Mouse (Mus musculus): ENCODE data around the gene Sema3g.

Sema3g gene

DNA sequence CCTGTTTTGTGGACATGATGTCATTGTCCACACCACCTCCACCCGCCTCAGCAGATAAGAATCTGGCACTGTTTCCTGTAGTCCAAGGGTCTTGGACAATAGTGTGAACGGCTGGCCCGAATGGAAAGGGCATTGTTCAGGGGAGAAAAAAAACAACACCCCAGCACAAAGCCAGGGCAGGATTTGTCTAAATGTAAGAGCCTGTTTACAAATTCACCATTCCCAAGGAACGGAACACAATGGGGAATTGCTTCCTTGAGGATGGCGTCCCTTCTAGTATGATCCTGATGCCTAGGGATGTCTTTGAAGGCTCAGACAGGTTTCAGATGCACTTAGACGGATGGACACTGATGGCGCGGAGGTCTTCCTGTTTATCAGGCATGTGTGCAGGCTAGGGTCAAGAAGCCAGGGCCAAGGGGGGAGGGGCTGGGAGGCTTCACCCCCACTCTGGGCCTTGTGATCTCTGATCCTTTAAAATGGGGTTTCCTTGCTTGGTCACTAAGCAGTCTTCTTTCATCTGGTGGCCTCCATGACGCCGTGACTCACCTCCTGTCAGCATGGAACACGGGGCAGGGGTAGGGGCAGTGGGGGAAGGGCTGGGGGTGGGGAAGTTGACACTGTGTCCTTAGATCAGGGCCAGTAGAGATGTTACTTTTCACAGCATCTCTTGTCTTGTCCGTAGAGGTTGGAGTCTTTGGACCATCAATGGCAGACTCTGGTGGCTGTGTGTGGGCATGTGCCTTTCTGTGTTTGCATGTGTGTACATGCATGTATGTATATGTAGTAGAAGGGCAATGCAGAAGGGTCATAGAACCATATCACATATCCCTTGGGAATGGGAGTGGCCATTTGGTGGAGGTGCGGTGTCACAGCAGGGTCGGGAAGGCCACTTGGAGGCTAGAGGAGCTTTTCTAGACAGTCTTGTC, 15.7 kb downstream of the Sema3g start:
- no peak for DNase-seq

DNA sequence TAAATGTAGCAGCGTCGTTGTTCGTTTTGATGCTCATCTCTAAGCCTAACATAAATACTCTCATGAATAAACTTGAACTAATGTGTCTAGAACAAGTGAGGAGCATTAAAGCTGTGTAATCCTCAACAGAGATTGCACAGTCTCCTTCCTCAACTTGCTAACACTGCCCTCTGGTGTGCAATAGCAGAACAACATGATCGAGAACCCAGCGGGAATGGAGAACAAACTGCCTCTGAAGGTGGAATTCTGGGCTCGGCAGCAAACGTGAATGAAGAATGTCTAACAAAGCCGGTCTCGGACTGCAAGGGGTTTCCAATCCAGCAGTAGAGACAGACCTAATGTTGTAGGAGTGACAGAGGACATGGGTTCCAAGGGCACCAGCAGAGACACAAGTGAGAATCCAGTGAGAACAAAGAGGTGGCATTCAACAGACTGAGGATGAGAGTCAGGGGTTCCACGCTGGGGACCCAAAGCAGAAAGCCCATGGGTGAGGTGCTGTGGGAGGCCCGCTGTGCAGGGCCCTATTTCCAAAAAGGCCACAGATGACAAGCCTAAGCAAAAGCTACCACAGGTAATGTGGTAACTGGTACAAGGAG, 16.4 kb downstream of the Sema3g start:
- DNase-seq, result peak; percentile 83 to 91

DNA sequence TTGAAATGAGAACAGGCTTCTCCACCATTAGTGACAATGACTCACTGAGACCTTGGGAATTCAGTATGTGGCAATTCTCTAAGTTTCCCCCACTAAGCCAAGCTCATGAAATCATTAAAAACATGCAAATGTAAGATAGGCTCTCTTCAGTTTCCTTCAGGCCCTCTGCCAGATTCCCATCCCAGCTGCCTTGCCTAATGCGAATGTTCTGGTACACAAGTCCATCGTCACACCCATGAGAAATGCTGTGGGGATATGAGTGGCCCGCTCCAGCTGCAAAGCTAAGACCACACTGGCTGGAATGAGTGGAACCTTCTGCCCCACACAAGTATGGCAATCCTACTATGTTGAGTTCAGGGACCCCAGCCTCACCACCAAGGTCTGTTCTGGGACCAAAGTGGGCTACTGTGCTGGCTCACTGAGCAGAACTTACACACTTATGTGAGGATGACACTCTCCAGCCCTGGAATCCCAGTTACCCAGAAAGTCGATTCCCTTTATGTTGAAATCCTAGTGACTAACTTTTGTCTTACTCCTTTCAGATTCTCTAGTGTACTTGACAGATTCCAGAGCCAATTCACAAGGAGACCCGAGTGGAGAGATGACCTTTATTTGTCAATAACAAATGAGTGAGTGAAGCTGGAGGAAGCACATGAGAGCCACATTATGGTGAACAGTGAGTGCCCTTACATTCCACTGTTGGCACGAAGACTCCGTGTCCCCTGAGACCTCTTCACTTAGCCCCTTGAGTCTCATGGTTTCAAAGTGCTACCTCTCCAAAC, 19.6 kb downstream of the Sema3g start:
- DNase-seq, result no peak

DNA sequence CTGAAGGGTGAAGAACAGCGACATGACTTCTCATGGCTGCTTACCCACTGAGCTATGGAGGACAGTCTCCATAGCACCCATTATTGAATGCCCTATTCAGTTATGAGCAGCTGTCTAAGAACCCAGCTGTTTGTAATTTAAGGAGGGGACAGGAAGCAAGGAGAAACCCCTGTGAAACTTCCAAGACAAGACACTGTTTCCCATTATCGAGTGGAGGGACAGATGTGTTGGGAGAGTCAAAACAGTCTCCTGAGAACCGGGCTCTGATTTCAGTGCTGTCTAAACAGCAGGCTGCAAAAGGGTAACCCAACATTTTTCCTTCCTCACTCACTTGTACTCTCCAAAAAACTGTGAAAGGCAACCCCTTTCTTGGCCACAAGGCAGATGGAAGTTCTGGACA, 22.9 kb downstream of the Sema3g start:
- no peak for DNase-seq

DNA sequence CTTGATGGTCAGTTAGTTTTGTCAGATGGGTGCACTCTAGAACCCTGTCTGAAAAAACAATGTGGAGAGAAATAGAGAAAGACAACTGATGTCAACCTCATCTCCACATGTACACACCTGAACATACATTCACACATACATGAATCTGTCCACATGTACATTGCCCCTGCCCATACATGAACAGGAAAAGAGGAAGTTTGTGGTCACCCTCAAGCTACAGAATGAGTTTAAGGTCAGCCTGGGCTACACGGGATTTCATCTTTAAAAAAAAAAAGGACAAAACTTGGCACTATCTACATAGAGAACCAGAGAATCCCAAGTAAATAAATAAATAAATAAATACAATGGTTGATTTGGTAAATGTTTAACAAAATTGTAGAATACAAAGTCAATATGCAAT, 27.1 kb downstream of the Sema3g start:
- no peak for DNase-seq

DNA sequence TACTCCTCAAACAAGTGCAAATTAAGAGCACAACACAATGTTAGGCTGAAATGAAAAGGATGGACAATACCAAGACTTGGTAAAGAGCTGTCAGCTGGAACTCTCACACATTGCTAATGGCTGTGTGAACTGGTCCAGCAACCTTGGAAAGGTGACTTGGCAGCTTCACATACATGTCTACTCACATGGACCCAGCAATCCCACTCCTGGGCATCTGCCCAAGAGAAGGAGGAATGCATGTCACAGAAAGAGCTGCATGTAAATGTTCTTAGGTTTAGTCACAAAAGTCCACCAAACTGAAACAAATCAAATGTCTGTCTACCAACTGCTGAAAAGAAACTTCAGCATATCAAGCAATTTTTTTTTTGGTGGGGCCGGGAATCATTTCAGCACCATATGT, 28.3 kb downstream of the Sema3g start:
- DNase-seq, result no peak

DNA sequence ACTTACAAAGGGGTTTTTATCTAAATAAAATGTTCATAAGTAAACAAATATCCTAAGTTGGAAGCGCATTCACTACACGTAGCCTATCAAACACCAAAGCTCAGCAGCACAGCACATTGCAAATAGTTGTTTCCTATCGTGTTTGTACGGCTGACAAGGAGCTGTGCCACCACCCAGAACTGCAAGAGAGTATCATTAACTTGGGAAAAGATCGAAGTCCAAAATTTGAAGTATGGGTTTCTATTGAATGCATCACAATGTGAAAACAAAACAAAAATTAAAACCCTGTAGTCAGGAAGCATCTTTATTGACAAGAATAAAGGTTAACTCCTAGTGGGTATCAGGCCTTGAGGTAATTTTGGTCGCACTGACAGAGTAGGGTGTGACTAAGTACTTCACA, 30.7 kb downstream of the Sema3g start:
- no peak for DNase-seq

DNA sequence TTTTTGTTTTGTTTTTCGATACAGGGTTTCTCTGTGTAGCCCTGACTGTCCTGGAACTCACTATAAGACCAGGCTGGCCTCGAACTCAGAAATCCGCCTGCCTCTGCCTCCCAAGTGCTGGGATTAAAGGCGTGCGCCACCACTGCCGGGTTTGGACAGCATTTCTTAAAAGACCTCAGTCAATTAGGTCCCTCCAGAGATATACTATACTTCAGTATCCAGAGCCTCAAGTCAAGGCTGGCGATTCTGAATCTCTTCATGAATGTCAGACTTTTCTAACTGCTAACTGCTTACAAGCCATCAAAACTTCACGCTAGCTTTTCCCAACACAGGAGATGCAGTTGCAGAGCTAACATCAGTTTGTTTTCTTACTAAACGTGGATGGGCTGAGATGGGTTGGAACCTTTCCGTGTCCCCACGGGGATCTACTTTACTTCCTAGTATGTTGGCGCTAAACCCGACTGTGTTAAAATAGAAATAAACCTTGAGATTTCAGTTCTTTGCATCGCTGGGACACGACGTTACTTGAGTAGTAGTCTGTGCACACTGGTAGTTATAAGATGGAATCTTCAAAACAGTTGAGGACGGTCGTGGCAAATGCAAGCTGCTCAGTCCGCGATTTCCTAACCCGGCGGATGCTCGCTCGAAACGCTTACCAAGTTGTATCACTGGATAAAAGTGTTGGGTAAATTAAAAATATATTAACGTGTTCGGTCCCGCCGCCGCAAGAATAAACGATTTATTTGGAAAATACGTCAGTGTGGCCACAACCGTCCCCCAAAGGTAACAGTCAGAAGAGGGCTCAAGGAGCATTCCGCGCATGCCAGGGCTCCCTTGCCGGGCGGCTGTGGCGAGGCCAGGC, 32.8 kb downstream of the Sema3g start:
- no peak for DNase-seq

DNA sequence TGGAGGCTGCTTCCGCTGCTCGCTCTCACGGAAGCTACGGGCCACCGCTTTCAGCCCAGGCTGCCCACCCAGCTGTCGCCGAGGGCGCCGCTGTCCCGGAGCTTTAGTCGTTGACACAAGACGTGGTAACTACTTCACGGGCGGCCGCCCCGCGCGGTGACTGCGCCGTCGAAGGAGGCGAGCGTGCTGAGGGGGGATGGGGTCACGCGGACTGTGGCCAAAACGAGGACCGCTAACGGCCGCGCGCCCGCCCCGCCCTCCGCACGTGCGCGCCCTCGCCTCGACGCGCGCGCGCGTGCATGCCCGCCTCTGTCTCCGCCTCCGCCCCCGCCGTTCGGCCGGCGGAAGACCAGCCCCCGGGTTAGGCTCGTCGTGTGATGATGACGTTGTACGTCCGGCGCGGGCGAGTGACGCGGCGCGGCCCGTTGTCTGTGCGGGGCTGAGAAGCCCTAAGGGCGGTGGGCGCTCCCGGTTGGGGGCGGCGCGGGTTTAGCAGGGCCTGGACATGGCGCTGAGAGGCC, 33.5 kb downstream of the Sema3g start, which contains the start of the genes Phf7 and Bap1:
TSS of gene Phf7 (minus strand) at position 234 of the 521 bp plus-strand sequence.
TSS of gene Bap1 (plus strand) at position 367 of the 521 bp plus-strand sequence.
- peak; percentile 96 for DNase-seq

DNA sequence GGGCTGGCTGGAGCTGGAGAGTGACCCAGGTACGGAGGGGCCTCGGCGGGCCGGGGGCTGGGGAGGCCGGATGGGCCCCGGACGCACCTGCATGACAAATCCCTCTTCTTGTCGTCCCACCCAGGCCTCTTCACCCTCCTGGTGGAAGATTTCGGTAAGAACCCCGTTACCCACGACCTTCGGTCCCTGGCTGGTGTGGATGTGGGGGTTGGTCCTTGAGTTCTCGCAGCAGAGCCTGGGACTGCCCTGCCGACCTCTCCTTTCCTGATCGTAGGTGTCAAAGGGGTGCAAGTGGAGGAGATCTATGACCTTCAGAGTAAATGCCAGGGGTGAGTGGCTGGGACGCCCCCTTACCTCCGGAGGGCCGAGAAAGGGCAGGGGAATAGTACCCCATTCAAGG, 34.0 kb downstream of the Sema3g start:
- no peak for DNase-seq

DNA sequence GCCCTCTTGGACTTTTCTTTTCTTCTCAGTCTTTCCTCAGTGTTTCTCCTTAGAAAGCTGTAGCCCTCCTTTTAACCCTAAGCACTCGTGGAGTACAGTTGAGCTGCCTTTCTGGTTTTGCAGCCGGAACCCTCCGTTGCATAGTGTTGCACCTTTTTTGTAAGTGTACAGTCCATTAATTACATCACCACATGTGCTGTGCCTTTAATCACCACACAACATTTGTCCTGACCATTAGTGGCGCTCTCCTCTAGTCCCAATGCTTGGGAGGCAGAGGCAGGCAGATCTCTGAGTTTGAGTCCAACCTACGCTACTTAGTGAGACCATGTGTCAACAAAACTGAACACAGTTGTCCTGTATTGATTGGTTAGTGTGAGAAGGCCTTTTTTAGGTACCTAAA, 34.4 kb downstream of the Sema3g start:
- DNase-seq, result no peak

DNA sequence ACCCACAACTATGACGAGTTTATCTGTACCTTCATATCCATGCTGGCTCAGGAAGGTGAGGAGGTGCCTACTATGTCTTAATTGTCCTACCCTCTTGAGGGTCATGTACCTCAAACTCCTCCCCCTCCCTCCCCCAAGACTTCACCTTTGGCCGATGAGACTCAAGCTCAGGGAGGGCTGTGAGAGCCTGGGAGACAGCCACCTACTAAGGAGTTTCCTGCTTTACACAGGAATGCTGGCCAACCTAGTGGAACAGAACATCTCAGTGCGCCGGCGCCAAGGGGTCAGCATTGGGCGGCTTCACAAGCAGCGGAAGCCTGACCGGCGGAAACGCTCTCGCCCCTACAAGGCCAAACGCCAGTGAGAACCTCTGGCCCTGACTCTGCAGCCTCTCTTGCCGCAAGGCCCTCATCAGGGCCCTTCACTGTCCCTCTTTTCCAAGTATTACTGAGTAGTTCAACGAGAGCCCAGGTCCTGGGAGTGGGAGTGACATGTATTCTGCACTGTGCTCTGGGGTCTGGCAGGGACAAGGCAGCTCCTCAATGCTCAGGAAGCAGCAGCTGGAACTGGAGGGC, 40.9 kb downstream of the Sema3g start:
- no peak for DNase-seq

DNA sequence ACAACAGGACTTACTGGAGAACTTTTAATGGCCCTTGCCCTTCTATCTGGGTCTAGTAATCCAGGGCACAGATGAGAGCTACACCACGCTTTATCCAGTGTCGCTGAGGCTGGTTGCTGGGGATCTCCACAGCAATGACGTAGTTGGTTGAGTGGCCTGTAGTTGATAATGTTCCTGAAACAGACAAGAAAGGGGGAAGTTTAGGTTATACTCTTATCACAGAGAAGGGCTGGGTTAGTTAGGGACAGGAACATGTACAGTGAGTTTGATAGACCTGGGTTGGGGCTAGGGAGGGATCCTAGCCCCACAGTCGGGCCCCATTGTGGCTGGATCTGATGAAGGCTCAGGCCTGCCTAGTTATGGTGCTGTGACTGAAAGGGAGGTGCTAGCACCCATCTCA, 42.7 kb downstream of the Sema3g start:
- DNase-seq, result no peak

DNA sequence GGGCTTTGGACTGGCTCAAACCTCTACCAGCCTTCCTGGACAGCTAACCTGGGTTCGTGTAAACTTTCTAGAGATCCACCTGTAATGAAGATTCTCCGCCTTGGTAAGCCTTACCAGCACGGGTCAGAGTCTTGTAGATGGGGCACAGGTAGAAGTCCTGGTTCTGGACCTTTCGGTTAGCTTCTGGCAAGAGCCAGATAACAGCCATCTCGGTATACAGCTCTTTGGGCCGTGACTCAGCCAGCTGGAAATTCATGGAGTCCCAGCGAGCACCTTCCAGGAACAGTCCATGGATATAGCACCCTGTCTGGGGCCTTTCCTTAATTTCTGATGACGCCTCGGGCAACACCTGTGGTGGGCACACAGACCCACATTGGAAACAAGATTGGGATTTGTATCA, 43.3 kb downstream of the Sema3g start:
- DNase-seq, result no peak

DNA sequence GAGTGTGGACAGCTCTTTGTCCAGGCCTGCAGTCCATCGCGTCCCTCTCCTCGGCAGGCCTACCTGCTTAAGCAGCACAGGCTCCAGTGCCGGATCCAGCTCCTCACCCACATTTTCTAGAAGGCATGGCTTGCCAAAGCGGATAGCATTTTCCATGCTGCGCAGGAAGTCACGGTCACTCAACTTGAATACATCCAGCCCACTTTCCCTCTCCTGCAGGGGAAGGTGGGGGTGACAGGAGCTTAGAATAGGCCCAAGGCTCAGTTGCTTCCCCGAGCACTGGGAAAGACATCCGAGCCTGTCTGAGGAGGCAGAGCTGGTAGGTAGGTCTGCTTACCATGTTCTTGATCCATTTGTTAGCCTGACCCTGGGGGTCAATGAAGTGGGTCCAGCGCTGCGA, 50.0 kb downstream of the Sema3g start:
- DNase-seq, result no peak

DNA sequence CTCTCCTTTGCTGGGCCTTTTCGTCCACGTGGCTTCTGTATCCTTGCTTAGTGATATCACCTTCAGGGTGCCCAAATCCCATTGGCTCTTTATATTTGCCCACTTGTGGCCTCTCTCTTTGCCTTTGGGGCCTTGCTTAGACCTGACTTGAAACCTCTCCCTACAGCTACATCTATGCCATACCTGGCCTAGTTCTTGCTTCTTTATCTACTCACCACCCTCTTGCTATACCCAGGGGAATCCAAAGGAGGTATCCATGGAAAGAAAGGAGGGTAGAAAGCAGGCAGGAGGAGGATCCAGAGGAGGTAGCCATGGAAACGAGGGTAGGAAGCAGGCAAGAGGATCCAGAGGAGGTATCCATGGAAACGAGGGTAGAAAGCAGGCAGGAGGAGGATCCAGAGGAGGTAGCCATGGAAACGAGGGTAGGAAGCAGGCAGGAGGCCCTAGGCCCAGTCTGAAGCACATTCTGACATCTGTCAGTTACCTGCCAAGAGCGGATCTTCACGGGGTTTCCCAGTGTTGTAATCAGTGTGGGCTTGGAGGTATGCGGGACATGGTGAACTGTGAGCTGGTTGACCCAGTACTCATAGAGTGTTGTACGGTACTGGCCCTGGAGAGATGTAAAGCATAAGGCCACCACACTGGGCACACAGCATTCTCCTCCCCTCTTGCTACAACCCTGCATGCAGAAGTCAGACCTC, 50.8 kb downstream of the Sema3g start:
- no peak for DNase-seq

DNA sequence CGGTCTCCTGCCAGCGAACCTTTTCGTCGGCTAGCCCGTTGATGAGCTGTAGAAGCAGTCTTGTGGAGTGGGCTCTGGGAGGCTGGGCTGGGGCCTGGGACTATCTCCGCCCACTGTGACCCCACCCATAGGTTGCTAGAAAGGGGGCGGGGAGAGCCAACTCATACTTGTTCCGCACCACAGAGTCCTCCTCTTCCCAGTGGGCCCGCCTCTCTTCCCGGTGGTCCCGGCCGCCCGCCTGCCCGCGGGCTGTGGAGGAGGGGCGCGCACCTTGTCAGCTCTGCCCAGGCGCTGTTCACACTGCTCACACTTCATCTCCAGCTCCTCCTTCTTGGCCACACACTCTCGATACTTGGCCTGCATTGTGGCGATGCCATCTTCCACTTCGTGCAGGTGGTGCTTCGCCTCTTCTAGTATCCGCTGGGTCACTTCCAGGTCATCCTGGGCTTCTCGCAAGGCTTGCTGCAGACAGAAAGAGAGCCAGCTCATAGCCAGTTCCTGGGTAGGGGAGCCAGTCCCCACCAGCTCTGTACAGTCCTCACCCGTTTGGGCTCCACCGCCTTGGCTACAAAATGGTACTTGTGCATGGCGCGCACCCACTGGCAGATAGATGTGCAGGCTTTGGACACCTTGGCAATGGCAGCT, 51.9 kb downstream of the Sema3g start:
- DNase-seq, result no peak

DNA sequence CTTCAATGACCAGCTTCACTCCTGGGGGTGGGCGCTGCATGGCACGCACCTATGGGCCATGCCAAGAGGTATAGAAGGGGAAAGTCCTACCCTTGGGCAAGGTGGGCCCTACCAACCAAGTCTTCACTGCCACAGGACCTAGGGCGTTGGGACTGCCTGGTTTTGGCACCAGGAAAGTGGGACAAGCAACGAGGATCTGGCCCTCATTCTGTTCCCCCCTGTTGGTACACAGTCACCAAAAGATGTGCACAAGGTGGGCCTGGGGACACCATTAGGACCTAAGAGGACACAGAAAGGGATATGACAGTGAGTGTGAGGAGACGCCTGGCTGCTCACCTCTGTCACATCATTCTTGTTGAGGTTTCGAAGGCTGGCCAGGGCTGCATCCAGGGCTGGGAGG, 53.5 kb downstream of the Sema3g start:
- DNase-seq, result no peak

DNA sequence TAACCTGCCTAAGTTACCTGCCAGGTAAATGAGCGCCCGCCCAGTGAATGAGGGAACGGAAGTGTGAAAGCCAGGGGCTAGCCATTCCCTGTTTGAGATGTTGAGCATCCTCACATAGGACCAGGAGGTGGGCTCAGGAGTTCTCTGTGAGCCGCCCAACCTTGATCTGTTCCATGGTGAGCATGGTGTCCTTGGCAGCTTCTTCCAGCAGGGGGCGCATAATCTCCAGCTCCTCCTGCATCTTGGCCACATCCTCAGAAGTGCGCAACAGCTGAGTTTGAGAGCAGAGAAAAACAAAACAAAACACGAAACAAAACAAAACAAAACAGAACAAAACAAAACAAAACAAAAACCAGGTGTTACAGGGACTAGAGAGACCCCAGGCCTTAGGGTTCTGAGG, 54.5 kb downstream of the Sema3g start:
- DNase-seq, result peak; percentile 78 to 82
